Mouse (Mus musculus) c-Kit-positive CD71-negative TER-119-negative erythroid progenitor cells, embryonic 14.5 days (primary cell): ENCODE results near the gene Mfsd4b5.
"Not testable (repeated sequence)": the region's sequence is repeated elsewhere in the genome, so short reads cannot be mapped to it uniquely, and the experiment has no call there.

ENCODE experiments used
- DNase-seq: peaks from one replicate; pipeline ENCODE4 v3.0.0-alpha.2; 2013; ENCODE audit warnings: low read depth

Mfsd4b5 gene

DNA sequence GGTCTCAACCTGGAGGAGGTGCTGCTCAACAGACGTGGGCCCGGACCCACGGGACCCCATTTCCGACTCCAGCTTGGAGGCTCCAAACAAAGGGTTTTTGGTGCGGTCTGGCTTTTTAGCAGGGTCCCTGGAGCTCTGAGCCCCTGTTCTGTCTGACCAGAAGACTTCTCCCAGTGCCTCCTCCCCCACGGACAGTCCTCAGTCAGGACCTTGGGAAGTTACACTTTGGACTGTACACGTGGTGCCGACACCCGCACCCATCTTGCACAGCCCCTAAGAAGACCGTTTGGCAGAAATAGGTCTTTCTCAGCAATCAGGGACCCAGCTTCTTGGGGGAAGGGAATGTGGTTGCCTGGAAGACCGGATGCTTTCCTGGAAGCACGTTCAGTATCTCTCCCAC, at the start of gene Mfsd4b5:
Gene Mfsd4b5 (minus strand): TSS at position 181 of the 400 bp plus-strand sequence.
- no peak for DNase-seq

DNA sequence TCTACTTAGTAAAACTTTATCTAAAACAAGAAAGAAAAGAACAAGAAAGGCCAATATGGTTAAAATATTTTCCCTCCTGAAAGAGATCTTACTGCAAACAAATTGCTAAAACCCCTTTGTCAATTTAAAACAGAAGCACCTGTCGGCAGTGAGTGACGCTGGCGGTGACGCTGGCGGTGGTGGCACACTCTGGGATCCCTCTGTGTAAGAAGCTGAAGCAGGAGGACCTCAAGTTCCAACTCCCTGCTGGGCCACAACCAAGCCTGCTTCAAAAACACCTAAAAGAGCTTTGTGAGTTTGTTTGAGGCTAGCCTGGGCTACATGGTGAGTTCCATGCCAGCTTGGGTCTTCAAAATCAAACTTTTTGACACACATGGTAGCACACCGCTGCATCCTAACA, 48.5 kb upstream of the Mfsd4b5 start:
- DNase-seq: no peak

DNA sequence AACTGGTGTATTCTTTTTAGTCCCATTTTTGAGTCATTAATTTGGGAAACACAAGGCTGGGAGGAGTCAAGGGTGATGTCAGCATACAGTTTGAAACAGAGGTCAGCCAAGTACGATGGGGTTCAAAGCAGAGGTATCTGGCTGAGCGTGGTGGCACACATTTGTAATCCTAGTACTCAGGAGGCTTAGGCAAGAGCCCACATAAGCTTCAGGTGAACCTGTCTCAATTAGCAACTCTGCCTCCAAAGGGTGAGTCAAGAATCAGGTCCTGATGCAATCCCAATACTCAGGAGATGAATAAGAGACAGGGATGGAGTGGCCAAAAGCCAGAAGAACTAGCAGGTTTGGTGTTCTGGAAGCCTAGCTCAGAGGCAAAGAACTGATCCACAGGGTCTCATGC, 46.5 kb upstream of the Mfsd4b5 start:
- no peak for DNase-seq

DNA sequence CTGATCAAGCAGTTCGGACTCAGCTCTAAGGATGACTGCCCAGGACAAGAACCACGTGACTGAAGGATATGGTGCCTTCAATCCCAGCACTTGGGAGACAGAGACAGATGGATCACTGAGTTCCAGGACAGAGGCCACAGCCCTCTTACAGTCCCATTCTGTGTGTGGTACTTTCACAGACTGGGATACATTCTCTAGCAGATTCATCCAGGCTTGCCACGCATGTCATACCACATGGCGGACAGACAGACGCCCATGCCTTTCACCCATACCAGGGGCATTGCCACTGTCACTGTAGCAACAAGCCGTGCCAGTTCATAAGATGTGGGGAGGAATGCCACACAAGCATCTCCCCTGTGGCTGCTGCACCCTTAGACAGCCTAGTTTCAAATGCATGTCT, 44.3 kb upstream of the Mfsd4b5 start:
- DNase-seq: no peak

DNA sequence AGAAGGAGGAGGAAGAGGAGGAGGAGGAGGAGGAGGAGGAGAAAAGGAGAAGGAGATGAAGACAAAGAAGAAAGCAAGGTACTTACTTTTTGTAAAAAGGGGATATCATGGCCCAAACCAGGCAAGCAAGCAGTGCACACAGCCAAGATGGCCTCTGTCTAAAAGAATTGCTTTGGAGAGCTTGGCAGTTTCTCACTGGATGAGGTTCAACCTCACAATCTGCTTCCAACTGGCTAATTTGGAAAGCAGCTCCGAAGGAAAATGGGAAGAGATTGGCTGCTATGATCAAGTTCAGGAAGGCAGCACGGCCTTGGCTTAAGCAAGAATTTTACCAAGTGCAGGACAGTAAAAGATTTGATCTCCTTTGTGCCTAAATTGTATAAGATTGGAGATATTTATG, 43.2 kb upstream of the Mfsd4b5 start:
- DNase-seq: no peak

DNA sequence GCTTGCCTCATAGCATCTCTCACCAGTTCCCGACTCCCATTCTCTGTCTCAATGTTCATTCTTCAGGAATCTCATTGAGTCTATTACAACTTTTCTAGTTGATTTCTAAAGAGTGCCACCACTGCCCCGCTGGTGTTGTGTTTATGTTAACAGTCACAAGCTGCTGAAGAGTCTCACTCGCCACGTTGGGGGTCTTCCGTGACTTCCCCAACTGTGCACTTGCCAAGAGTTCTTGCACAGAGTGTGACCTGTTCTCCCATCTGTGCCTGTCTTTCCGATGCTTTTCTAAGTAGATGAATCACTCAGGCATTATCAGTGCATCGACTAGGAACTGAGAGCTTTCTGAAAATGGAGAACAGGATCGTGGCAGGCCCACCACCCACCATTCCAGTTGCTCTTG, 41.6 kb upstream of the Mfsd4b5 start:
- no peak for DNase-seq

DNA sequence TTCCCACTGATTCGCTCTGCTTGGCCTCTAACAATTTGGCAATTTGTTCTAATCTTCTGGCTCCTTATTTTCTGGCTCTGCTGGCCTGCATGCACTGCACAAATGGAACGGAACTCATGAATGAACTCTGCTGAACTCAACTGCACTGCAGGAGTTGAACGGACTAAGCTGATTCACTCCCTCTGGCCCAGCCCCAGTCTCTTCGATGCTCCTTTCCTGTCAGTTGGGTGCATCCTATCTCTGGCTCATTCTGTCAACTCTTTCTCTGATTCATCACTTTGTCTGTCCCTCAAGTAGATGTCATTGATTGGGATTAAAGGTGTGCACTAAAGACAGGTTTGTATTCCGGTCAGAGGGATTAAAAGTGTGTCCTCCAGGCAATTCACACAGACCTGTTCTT, 40.1 kb upstream of the Mfsd4b5 start:
- DNase-seq: no peak

DNA sequence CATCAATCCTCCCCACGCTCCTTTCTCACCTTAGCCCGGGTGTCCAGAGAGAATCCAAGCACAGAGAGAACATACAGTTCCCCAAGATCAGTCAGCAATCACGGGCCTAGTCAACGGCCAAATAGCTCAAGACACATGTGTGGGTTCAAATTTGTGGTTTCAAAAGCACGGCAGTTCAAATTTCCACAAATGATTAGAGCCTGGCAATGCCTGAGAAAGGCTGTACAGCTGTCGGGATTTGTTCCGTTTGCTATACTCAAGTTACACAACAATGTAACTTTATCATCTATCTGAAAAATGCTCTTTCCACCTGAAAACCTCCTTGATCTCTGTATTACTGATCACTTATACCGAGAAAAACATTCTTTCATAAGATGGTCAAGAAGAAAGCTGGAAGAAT, 39.1 kb upstream of the Mfsd4b5 start:
- DNase-seq: no peak

DNA sequence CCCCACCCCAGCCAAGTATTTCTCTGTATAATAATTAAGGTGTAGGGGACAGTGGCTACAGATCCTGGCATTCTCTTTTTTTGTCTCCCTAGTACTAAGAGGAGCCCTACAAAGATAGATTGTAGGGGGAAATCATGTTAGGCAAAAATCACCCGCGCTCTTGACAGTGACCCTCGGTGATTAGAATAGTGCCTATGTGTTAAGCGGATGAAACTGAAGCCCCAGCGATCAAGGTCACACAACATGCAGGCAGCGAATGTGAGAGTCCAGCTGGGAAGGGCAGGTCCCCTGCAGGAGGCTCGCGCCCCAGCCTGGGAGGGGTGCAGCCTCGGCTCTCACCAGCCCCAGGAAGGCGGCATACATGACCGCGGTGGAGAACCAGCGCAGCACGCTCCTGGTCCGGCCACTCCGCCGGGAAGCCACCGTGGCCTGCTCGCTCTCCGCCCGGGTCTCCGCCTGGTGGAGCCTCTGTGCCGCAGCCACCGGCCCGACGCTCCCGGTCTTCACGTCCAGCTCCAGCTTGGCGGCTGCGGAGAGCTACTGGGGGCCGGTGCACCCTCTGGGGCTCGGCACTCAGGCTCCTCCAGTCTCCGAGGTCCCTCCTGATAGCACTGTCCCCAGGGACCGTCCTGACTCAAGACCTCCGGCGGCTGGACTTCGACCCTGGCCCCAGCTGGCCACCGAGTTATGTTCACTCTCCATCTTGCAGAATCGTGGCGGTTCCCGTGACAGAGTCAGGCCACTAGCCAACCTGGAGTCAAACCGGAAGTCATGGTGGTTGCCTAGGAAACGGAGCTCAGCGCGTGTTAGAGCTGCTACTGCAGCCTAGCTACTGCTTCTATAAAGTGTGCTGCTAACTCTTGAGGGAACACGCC, 38.3 kb upstream of the Mfsd4b5 start, which contains the start of gene Mfsd4b1:
Gene Mfsd4b1 (minus strand): TSS at position 715 of the 875 bp plus-strand sequence.
- peak; percentile 53 for DNase-seq

DNA sequence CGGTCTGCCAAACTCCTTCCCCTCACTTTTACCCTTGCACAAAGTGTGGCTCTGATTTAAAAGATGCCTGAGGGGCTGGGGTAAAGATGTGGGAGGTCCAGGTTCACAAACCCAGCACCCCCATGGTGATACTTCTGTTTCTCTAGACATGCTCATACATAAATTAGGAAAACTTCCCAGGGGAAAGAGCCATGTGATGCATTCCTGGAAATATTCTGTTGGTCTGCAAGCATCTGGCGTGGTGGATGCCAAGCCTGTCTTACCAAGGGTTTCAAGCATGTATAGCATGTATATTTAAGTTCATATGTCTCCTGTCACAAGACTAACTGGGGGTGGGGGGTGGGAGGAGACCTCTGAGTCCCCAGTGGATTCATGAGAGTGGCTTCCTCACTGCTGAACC, 34.0 kb upstream of the Mfsd4b5 start:
- DNase-seq: no peak

DNA sequence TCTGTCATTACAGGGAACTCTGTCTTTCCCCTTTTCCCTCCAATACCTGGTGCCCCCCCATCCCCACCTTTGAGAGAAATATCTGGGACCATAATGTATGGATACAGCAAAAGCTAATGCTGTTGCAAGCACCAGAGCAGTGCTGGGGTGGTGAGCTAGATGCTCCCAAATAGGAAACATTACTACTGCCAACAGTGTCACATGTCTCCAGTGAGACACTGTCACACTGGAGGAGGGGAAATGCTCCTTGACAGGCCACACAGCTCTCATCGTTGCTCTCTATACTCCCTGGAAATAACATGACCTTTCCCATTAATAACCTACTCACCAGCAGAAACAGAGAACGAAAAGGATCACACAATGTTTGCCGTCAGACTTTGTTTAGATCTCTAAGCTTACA, 33.0 kb upstream of the Mfsd4b5 start:
- DNase-seq: no peak

DNA sequence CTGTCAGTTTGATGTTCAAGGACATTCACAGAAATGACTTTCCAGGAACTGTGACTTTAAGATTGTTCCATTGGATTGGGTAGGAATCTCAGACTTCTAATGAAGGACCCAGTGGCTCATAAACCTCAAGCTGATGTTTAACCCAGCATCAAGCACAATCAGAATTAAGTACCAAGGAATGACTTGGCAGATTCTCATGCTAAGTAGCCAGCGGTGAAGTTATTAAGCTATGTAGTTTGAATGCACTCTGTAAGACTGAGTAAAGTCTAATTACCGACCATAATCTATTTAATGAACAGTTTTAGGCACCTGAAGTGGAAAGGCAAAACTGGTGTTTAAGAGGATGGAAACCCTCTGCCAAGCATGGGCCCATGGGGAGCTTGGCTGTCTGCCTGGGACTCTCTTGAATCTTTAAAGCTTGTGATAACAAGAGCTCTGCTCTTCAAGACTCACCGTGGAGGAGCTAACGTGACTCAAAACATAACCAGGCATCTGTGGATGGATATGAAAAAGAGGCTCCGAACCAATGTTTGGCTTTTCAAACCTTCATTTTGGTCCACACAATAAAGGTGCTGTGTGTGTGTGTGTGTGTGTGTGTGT, 31.9 kb upstream of the Mfsd4b5 start:
- DNase-seq: no peak

DNA sequence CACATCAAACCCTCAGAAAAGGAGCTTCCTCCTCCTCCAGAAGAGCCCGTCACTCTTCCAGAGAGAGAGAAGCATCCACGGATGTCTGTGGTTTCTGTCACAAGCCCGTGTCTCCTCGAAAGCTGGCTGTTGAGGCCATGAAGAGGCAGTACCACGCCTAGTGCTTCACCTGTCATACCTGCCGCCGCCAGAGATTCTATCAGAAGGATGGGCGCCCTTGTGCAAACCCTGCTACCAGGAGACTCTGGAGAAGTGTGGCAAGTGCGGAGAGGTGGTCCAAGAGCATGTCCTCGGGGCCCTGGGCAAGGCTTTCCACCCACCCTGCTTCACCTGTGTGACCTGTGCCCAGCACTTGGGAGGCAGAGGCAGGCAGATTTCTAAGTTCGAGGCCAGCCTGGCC, 23.1 kb upstream of the Mfsd4b5 start:
- DNase-seq: no peak

DNA sequence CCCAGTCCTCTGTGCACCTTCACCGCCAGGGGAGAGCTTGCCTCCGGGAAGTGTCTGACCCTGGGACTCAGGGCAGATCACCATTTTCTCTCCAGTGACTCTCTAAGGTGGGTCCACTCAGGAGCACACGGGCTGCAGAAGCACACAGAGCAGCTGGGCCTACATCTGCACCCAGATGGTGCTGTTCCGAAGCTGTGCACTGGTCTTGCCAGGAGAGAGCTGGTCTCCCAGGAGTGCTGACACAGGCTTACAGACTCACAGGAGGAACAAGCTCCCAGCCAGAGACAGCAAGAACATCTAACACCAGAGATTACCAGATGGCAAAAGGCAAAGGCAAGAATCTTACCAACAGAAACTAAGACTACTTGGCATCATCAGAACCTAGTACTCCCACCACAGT, 22.4 kb upstream of the Mfsd4b5 start:
- DNase-seq: not testable (repeated sequence)

DNA sequence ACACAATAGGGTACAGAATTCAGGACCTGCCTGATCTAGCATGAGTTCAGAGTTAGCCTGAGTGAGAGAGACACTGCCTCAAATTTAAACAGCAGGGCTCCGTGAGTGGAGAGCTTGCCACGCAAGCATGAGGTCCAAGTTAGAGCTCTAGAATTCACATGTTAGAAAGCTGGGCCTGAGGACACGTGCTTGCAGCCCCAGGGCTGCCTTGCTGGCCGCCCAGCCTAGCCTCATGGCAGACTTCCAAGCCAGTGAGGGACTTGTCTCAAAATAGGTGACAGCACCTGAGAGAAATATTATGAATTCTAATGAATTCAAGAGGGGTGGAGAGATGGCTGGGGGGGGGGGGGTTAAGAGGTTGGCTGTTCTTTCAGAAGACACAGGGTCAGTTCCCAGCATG, 21.5 kb upstream of the Mfsd4b5 start:
- no peak for DNase-seq

DNA sequence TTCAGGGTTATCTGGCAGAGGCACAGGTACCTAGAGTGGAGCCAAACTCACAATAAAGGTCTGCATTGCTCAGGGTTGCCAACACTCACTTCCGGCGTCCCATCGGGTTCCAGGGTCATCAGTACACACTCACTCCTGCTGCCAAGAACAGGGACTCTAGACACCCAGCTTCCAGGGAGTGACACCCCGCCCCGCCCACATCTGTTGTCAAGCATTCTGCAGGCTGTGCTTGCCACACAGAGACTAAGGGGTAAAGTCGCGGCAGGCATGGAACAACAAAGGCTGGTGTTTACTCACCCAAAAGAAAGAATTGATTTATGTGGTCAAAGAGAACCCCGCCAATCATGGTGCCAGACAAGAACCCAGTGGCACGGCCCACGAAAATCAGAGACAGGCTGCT, 20.5 kb upstream of the Mfsd4b5 start:
- no peak for DNase-seq

DNA sequence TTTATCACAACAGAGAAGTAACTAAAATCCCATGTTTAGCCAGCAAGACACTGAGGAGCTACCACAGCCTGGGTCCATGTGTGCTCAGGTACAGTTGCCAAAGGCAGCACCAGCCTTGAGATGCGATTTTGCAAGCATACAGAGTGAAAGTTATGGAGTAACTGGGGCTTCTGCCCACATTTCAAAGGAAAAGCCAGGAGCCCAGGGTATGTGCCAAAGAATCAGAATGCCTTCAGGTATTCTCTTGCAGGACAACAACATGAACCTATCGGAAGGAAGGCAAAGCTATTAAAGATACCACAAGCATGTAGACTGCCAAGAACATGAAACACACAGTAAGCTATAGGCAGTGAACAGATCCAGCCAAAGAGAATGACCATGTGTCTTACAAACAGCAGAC, 14.3 kb upstream of the Mfsd4b5 start:
- no peak for DNase-seq

DNA sequence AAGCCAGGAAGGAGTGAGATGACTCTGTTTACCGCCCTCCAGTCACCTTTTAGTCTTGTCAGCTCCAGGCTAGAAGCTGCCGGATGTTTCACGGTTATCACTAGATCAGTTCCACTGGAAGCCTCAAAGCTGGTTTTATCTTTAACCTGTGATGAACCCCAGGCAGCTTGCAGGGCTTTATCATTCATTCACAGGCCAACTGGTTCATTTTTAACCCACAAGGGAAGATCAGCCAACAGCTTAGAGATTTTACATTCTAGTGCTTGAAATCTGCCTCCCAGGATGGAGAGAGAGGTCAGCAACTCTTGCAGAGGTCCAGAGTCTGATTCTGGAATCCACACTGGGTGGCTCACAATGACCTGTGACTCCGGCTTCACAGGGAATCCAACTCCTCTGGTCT, 4.7 kb upstream of the Mfsd4b5 start:
- no peak for DNase-seq

DNA sequence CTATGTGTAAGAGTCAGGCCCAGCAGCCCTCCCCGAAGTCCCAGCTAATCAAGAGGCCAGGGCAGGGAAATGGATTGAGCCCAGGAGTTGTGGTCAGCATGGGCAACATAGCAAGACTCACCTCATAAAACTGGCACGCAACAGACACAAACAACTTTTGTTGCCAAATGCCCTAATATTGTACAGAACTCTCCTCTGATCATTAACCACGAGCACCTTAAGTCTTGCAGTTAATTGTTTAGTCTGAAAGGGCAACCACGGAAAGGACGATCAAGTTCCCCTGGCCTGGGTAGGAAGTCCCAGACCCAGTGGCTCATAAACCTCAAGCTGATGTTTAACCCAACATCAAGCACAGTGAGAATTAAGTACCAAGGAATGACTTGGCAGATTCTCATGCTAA, 3.8 kb downstream of the Mfsd4b5 start:
- DNase-seq: no peak

DNA sequence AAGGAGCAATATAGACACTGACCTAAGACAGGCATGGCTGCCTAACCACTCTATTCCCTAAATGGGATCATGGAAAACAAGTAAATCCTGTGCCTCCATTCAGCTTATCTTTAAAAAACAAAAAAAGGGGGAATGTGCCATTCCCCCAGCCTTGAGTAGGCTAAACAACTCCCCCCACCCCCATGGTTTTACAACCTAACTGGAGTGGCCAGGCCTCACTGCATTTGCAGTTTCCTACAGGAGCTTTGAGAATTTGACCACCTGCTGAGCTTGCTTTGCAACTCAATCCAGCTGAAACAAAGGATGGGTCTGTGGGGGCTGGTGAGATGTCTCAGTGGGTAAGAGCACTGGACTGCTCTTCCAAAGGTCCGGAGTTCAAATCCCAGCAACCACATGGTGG, 8.2 kb downstream of the Mfsd4b5 start:
- DNase-seq: no peak

DNA sequence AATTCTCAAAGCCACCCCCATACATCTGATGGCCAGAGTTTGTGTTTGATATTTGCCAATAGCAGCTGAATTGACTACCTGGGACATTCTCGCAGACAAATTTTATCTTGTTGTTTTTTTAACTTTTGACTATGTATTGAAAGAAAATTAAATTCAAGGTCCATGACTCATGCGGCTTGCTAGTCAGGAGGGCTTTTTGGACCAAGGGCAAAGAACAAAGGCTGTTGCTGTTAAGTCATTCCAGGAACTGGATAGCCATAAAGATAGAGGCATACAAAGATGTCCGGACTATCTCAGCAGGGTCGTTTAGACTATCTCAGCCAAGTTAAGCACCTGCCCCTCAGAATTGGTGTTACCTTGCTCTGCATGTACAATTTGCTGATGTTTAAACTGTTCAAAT, 9.1 kb downstream of the Mfsd4b5 start:
- DNase-seq: no peak

DNA sequence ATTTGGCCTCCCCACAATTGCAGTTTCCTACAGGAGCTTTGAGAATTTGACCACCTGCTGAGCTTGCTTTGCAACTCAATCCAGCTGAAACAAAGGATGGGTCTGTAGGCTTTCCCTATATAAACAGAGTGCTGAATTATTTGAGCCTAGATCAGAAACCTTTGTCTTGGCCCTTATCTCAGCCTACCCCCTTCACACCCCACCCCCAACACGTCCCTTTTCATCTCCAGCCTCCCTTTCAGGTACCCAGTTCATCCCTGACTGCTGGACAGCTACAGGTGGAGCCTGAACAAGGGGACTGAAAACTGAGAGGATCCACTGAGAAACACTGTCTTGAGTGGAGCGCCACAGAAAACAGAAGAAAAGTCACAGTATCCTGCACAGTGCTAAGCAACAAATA, 10.7 kb downstream of the Mfsd4b5 start:
- DNase-seq: no peak

DNA sequence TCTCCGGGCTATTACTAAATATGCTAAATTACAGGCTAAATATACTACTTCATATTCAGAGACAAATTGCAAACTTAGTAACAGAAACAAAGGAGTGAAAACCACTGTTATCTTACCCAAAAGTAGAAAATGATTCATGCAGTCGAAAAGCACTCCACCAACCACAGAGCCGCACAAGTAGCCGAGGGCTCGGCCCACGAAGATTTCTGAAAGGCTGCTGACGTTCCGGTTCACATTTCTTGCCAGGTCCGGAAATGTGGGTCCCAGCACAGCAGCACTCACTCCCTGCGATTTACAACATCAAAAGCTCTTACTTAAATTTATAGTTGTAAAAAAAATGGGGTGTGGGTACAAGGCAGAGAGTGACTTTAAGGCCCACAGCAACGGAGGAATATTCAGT, 11.5 kb downstream of the Mfsd4b5 start:
- DNase-seq: no peak

DNA sequence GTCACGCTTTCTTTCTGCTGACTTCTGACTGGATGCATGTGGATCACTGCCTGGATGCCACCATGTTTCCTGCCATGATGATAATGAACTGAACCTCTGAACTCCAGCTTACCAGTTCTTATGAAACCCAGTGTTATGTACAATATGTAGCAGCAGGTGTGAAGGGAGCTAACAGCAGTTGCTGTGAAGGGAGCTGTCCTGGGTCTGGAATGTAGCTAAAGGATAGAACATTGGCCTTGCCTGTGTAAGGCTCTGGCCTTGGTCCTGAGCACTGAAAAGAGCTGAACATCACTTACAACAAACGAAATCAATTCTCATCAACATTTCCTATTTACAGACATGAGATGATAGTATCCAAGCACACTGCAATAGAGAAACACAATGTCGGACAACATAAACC, 18.9 kb downstream of the Mfsd4b5 start:
- no peak for DNase-seq
